Mouse (Mus musculus) layer of hippocampus, adult 8-10 months (tissue): Measurements from ENCODE around the gene Zfp934. TPM values are rescaled to one million over a fixed set of nuclear protein-coding genes. Genes with fewer than 3 reads are reported as not detected.
A peak's percentile ranks its signal among the peaks of the same experiment; 100 is the strongest.
"Not testable (repeated sequence)": the region's sequence is repeated elsewhere in the genome, so short reads cannot be mapped to it uniquely, and the experiment has no call there.

Experiments used
- DNase-seq, 2 experiments: peaks; one replicate each; pipeline ENCODE4 v3.0.0; 2022; ENCODE audit warnings: low spot score in 2 of 2
- microRNA-seq, 2 experiments: library from miRNA; unstranded; fragments of <30 nt; microRNA quantifications; one replicate each; pipeline ENCODE4 v1.2.0; 2022
- total RNA-seq, 4 experiments: library from RNA; stranded (reverse); gene quantifications; 2 replicates each; pipeline ENCODE4 v1.2.4; 2022

Zfp934 gene
- 1 to 10 TPM; 6.3 to 9.6 (median 8.2) TPM for total RNA-seq

GRCm38 (mm10) chr13:62571099-62571498, at the start of gene Zfp934:
Zfp934 (minus strand) TSS chr13:62571199.
- DNase-seq: not testable (repeated sequence)

GRCm38 (mm10) chr13:62617449-62617848, 46.5 kb upstream of the Zfp934 start:
- not testable (repeated sequence) for DNase-seq

- DNase-seq: not testable (repeated sequence)
These were observed 9.3 kb downstream of the Zfp934 start for GRCm38 (mm10) chr13:62561696-62562095.

GRCm38 (mm10) chr13:62558189-62559110, 12.5 kb downstream of the Zfp934 start, which contains the start of gene Zfp935:
Zfp935 (minus strand) TSS chr13:62558511.
- peak; percentile 50 to 63 for DNase-seq

- DNase-seq: not testable (repeated sequence)
These were observed 40.9 kb downstream of the Zfp934 start for GRCm38 (mm10) chr13:62530129-62530528.

- not testable (repeated sequence) for DNase-seq
These were observed 60.2 kb downstream of the Zfp934 start for GRCm38 (mm10) chr13:62510641-62511420.

GRCm38 (mm10) chr13:62472661-62473060, 98.3 kb downstream of the Zfp934 start:
- DNase-seq: not testable (repeated sequence)

GRCm38 (mm10) chr13:62469947-62470346, 101.1 kb downstream of the Zfp934 start:
- DNase-seq: not testable (repeated sequence)

GRCm38 (mm10) chr13:62466424-62467334, 104.3 kb downstream of the Zfp934 start, which contains the start of gene Gm49359:
Gm49359 (minus strand) TSS chr13:62466832.
- DNase-seq: peak; percentile 90

Small RNAs within 50 kb of the gene (microRNA-seq; reads per million reads assigned to microRNA genes)
- gene Gm22256: 0 to 0.76 reads per million in 2 experiments

Other genes starting within 250 kb of the Zfp934 start
- 1 to 10 TPM in 2 of 4 experiments, under 1 TPM in 2; 0.83 to 1.7 (median 1.0) TPM for gene Gm3604, start 188.0 kb downstream of the Zfp934 start, total RNA-seq
- 10 to 100 TPM; 11.2 to 15.7 (median 15.4) TPM for gene Gm49359, start 104.4 kb downstream of the Zfp934 start, total RNA-seq
- under 1 TPM in 1 of 4 experiments, not detected in 3; 0.61 TPM for gene Zfp935, start 12.7 kb downstream of the Zfp934 start, total RNA-seq
- gene 6720489N17Rik, start 53.0 kb upstream of the Zfp934 start, total RNA-seq: 1 to 10 TPM; 4.5 to 5.8 (median 5.1) TPM
- 10 to 100 TPM; 11.6 to 18.1 (median 15.5) TPM for gene Platr25, start 189.5 kb upstream of the Zfp934 start, total RNA-seq
- 1 to 10 TPM; 6.5 to 9.4 (median 8.1) TPM for gene Gm5141, start 214.6 kb upstream of the Zfp934 start, total RNA-seq